Comparison of ENCODE assay signal across 8 mouse cellular contexts in the genomic region with DNA sequence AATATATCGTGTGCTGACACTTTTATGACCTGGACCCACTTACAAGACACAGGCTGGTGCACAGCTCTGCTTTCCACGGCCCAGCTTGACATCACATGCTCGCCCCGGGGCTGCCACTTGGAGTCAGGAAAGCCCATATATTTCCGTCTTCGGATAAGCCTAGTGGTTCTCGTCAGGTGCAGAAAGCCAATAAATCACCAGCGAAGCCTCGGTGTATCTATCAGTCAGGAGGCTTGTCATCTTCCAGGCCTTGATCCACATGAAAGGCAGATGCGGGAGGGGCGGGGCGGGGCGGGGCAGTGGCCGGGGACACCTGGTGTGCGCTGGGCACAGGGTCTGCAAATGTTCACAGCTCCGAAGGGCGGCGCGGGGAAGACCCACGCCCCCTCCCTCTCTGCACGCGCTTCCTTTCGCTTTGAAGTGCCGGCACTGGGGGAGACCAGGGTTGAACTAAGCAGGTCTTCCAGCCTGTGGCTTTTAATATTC. TPM values are rescaled to one million over a fixed set of nuclear protein-coding genes. Genes with fewer than 3 reads are reported as not detected.
DNase-seq lines count a peak whose midpoint lies in the region; ATAC-seq and TF ChIP-seq lines count a peak whose summit lies in the region.

No protein-coding gene starts in this region.

- DNase-seq in frontal cortex, adult 2 months (ENCODE audit: extremely low spot score in 1 of 2, low spot score in 1 of 2), result no peak
- DNase-seq in thymus, postnatal 14 days, result peak; percentile 6
- DNase-seq in thymus, adult 2 months, result no peak
- no peak for DNase-seq in liver, embryonic 13.5 days
- DNase-seq in adipocyte (ENCODE audit: low spot score), result no peak
- no peak for DNase-seq in cerebellum, postnatal 36 days
- no peak for DNase-seq in cerebellum, adult 8-10 months

- H3K4me1 ChIP-seq in thymus, adult 2 months (replicated peaks; ENCODE audit: control insufficient read depth, insufficient read depth, low read length), result 0 out of 2 replicates have a peak, but pooled peaks cover 3% of the 10 kb centered on the region
- H3K4me1 ChIP-seq in liver, embryonic 13.5 days (replicated peaks), result 0 out of 2 replicates have a peak, but pooled peaks cover 4% of the 10 kb centered on the region

- H3K9me3 ChIP-seq in liver, embryonic 13.5 days (replicated peaks), result no peaks in the 10 kb centered on the region

- no peak for TF ChIP-seq CTCF in thymus, adult 2 months (IDR thresholded peaks at IDR 0.05; ENCODE audit: borderline replicate concordance, control insufficient read depth, extremely low read depth, insufficient read depth, low read length, poor library complexity)

- no peaks in the 10 kb centered on the region for H3K36me3 ChIP-seq in thymus, adult 2 months (ENCODE audit: control insufficient read depth, insufficient read depth, low read length)
- H3K36me3 ChIP-seq in liver, embryonic 13.5 days, result no peaks in the 10 kb centered on the region

- no peak for TF ChIP-seq POLR2A in thymus, adult 2 months (IDR thresholded peaks at IDR 0.05; ENCODE audit: control insufficient read depth, extremely low read depth, insufficient read depth, low read length, poor library complexity)

- H3K4me2 ChIP-seq in liver, embryonic 13.5 days, result peak overlapping the region; percentile 54

- peak; percentile 34; the same call in 1 of the 2 replicates for ATAC-seq in frontal cortex, adult (ENCODE audit: low TSS enrichment)
- no peak for ATAC-seq in liver, embryonic 13.5 days (ENCODE audit: low read depth)

- no peak overlapping the region for H3K27ac ChIP-seq in thymus, adult 2 months (ENCODE audit: control insufficient read depth, insufficient read depth, low read length)
- no peak overlapping the region for H3K27ac ChIP-seq in liver, embryonic 13.5 days

- no peak overlapping the region for H3K4me3 ChIP-seq in thymus, adult 2 months (ENCODE audit: control insufficient read depth, insufficient read depth, low read length)
- peak overlapping the region; percentile 19; the same call in 1 of the 2 replicates for H3K4me3 ChIP-seq in liver, embryonic 13.5 days (replicated peaks)

- H3K27me3 ChIP-seq in thymus, adult 2 months (ENCODE audit: control insufficient read depth, insufficient read depth, low read length), result no peaks in the 10 kb centered on the region
- H3K27me3 ChIP-seq in liver, embryonic 13.5 days, result 0 out of 2 replicates have a peak, but pooled peaks cover 5% of the 10 kb centered on the region

- H3K9ac ChIP-seq in liver, embryonic 13.5 days, result no peak overlapping the region

- 5% methylated on average over 24 of the region's 24 CpGs for WGBS in thymus, adult 2 months
- 6% methylated on average over 24 of the region's 24 CpGs for WGBS in liver, embryonic 13.5 days (ENCODE audit: insufficient replicate concordance)

RNA-seq across cellular contexts. Expression of gene Hao2, which starts 48.1 kb away (rescaled TPM):
- polyA plus RNA-seq in frontal cortex, adult 2 months (2012; rRNA removed), result not detected in 2 replicates
- polyA plus RNA-seq in thymus, adult 2 months (2012; rRNA removed), result 0.18 TPM in 1 of 2 replicates, not detected in the other
- polyA plus RNA-seq in liver, embryonic 13.5 days (2015; fragmentation: Nextera tagmentation; extraction: Ambion mirVana), result 2.5 and 2.7 TPM in 2 replicates
